Mouse (Mus musculus): Measurements from ENCODE around the gene Trp53bp2.

DNA sequence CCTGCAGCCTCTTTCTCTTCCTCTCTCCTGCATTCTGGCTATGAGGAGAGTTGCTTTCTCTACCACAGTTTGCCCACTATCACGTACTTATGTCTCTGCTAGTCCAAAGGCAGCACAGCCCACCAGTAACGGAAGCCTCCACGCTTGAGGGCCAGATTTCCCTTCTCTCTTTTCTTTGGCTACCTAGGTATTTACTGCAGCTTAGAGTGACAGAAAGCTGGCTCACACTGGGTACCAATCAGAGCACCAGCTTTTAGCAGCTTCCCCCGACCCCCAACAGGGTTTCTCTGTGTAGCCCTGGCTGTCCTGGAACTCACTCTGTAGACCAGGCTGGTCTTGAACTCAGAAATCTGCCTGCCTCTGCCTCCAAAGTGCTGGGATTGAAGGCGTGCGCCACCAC is 31.5 kb upstream of the Trp53bp2 start:
- TF ChIP-seq CTCF (IDR thresholded peaks at IDR 0.05; ENCODE audit: low read depth, low read length) = no peak
- no peak for TF ChIP-seq GATA2 (IDR thresholded peaks at IDR 0.05; ENCODE audit: borderline replicate concordance, low read depth, low read length)
- no peak for TF ChIP-seq GATA1 (IDR thresholded peaks at IDR 0.05; ENCODE audit: borderline replicate concordance, low read length)

Measured in G1E (cell line).